Mouse (Mus musculus) ovary, postnatal 36 days (tissue): ENCODE data around the gene Ext2.
A peak's percentile ranks its signal among the peaks of the same experiment; 100 is the strongest.

ENCODE experiments used
- DNase-seq: peaks from one replicate; pipeline ENCODE4 v3.0.0; 2022; ENCODE audit warnings: low spot score, mixed read lengths

Gene Ext2

GRCm38 (mm10) chr2:93822045-93822749 is at the start of gene Ext2:
Gene Ext2, minus strand, starts transcription at chr2:93822568.
- DNase-seq, result peak; percentile 89

- no peak for DNase-seq
Observed at GRCm38 (mm10) chr2:93871411-93871925, 49.1 kb upstream of the Ext2 start.

- peak; percentile 56 for DNase-seq
Observed at GRCm38 (mm10) chr2:93870842-93871241, 48.5 kb upstream of the Ext2 start.

GRCm38 (mm10) chr2:93869107-93869600 is 46.8 kb upstream of the Ext2 start, which contains the start of gene Accsl:
Gene Accsl, minus strand, starts transcription at chr2:93869157.
- no peak for DNase-seq

- DNase-seq, result no peak
Observed at GRCm38 (mm10) chr2:93868566-93868965, 46.2 kb upstream of the Ext2 start.

GRCm38 (mm10) chr2:93863229-93863628 is 40.9 kb upstream of the Ext2 start:
- no peak for DNase-seq

- DNase-seq, result no peak
Observed at GRCm38 (mm10) chr2:93858845-93859244, 36.5 kb upstream of the Ext2 start.

- no peak for DNase-seq
Observed at GRCm38 (mm10) chr2:93851303-93851702, 28.9 kb upstream of the Ext2 start.

GRCm38 (mm10) chr2:93850317-93850944 is 28.1 kb upstream of the Ext2 start:
- no peak for DNase-seq

- peak; percentile 77 for DNase-seq
Observed at GRCm38 (mm10) chr2:93849505-93850089, 27.2 kb upstream of the Ext2 start, which contains the start of gene Accs. Gene Accs, minus strand, starts transcription at chr2:93849943.

- DNase-seq, result no peak
Observed at GRCm38 (mm10) chr2:93841349-93841748, 19.0 kb upstream of the Ext2 start.

GRCm38 (mm10) chr2:93840109-93840508 is 17.7 kb upstream of the Ext2 start:
- no peak for DNase-seq

GRCm38 (mm10) chr2:93838931-93839330 is 16.6 kb upstream of the Ext2 start:
- no peak for DNase-seq

GRCm38 (mm10) chr2:93836232-93836785 is 13.9 kb upstream of the Ext2 start:
- DNase-seq, result no peak

GRCm38 (mm10) chr2:93835596-93835995 is 13.2 kb upstream of the Ext2 start:
- no peak for DNase-seq

GRCm38 (mm10) chr2:93823519-93823918 is 1.2 kb upstream of the Ext2 start:
- DNase-seq, result peak; percentile 19

- no peak for DNase-seq
Observed at GRCm38 (mm10) chr2:93817791-93818190, 4.6 kb downstream of the Ext2 start.

- DNase-seq, result no peak
Observed at GRCm38 (mm10) chr2:93813343-93813742, 9.0 kb downstream of the Ext2 start.

GRCm38 (mm10) chr2:93811812-93812211 is 10.6 kb downstream of the Ext2 start:
- DNase-seq, result peak; percentile 46

GRCm38 (mm10) chr2:93809931-93810330 is 12.4 kb downstream of the Ext2 start:
- DNase-seq, result peak; percentile 46

- DNase-seq, result no peak
Observed at GRCm38 (mm10) chr2:93808071-93808470, 14.3 kb downstream of the Ext2 start.

GRCm38 (mm10) chr2:93807440-93807839 is 14.9 kb downstream of the Ext2 start:
- no peak for DNase-seq
